Mouse (Mus musculus): ENCODE results near the gene Edc3.

- TF ChIP-seq CTCF (IDR thresholded peaks at IDR 0.05) (no peak), EP300 (IDR thresholded peaks at IDR 0.05) (peak; percentile 63)
These were observed 49.2 kb downstream of the Edc3 start for GRCm38 (mm10) chr9:57757578-57757977.
